Mouse (Mus musculus) liver, postnatal 0 days (tissue): ENCODE measurements around the gene Ctbp2. TPM values are rescaled to one million over a fixed set of nuclear protein-coding genes. Genes with fewer than 3 reads are reported as not detected.

ENCODE experiments used
- ATAC-seq: fragments of 200-750 bp; cut with Nextera tagmentation; 2 replicates; pipeline ENCODE4 v1.8.0; 2017; ENCODE audit warnings: mild to moderate bottlenecking, moderate library complexity
- DNase-seq: peaks from one replicate; pipeline ENCODE4 v3.0.0-alpha.2; 2016
- H3K27ac ChIP-seq: fragments of 300-500 bp; sonication (generic); 2 replicates; pipeline ENCODE4 v1.5.1; 2014; ENCODE audit warnings: antibody characterized with exemption, moderate library complexity, mild to moderate bottlenecking, low read depth
- H3K27me3 ChIP-seq: fragments of 300-500 bp; sonication (generic); 2 replicates; pipeline ENCODE4 v1.6.1; 2014; ENCODE audit warnings: low read length, control low read depth, mixed read lengths; ENCODE audit not compliant: insufficient read depth
- H3K36me3 ChIP-seq: fragments of 300-500 bp; sonication (generic); replicated peaks from 2 replicates; pipeline ENCODE4 v1.6.1; 2014; ENCODE audit warnings: mild to moderate bottlenecking, control low read depth, low read length, moderate library complexity, mixed read lengths; ENCODE audit not compliant: insufficient read depth
- H3K4me1 ChIP-seq: fragments of 300-500 bp; sonication (generic); 2 replicates; pipeline ENCODE4 v1.6.1; 2014; ENCODE audit warnings: antibody characterized with exemption, mild to moderate bottlenecking, control low read depth; ENCODE audit not compliant: insufficient read depth
- H3K4me2 ChIP-seq: fragments of 300-500 bp; sonication (generic); 2 replicates; pipeline ENCODE4 v1.6.1; 2014; ENCODE audit warnings: low read depth, mild to moderate bottlenecking, low read length, moderate library complexity, mixed read lengths
- H3K4me3 ChIP-seq: fragments of 300-500 bp; sonication (generic); 2 replicates; pipeline ENCODE4 v1.5.1; 2014; ENCODE audit warnings: low read depth, low read length
- H3K9ac ChIP-seq: fragments of 300-500 bp; sonication (generic); replicated peaks from 2 replicates; pipeline ENCODE4 v1.6.1; 2014; ENCODE audit warnings: mild to moderate bottlenecking, moderate library complexity
- H3K9me3 ChIP-seq: fragments of 300-500 bp; sonication (generic); 2 replicates; pipeline ENCODE4 v1.6.1; 2016; ENCODE audit warnings: mild to moderate bottlenecking, control low read depth, low read length, mixed read lengths
- CTCF ChIP-seq: sonication (generic); IDR thresholded peaks from 2 replicates; pipeline ENCODE4 v1.5.1; 2016; ENCODE audit warnings: antibody characterized with exemption, low read depth
- EP300 ChIP-seq: IDR thresholded peaks from 2 replicates; pipeline ENCODE4 v1.6.1; 2016; ENCODE audit warnings: antibody characterized with exemption, low read depth, mild to moderate bottlenecking
- WGBS: fragments of 180-500 bp; shearing (Covaris S2); extraction: QIAGEN DNeasy Blood & Tissue Kit; methylation state at CpG from one replicate; pipeline ENCODE4 v1.1.7; 2014; ENCODE audit not compliant: insufficient replicate concordance; 5-methylcytosine and 5-hydroxymethylcytosine counted together
- polyA plus RNA-seq: library from polyadenylated mRNA; unstranded; fragments of >200 nt; fragmentation: Nextera tagmentation; extraction: Ambion mirVana; gene quantifications from 2 replicates; pipeline ENCODE4 v1.2.1, GENCODE M21; 2015

Gene Ctbp2
- polyA plus RNA-seq, 1 experiment from 2014 or later, result 6.1 TPM

DNA sequence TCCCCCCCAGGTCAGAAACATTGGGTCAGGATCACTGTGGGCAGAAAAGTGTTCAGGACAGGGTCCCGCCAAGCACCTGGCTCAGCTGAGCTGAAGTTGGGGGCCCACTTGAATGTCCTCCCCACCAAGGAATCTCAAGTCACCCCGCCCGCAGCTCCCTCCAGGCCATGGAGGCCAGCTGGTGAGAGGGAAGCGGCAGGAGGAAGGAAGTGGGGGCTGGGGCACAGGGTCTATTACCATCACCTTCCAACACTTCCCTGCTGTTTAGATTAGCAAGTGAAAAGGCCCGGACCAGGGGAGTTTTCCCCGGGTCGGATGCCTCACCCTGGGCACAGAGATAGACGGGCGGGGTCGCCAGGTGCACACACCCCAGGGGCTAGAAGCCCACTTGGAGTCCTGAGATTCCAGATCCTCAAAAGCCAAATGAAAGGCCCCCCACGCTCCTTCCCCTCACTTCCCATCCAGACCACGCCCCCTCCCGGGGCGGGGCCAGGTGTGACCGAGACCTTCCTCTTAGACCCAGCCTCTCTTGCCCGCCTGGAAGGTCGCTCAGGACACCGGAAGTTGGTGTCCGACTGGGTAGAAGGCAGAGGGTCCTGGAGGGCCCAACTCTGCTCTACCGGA, 9.2 kb downstream of the Ctbp2 start:
- Histone ChIP-seq H3K9ac (peak overlapping the region; percentile 12; the same call in 1 of the 2 replicates), H3K4me2 (peak overlapping the region; percentile 68), H3K27me3 (peaks cover 7% of the 10 kb centered on the region; the same call in 1 of the 2 replicates), H3K9me3 (no peaks in the 10 kb centered on the region), H3K4me3 (peak overlapping the region; percentile 43), H3K4me1 (peaks cover 19% of the 10 kb centered on the region), H3K36me3 (no peaks in the 10 kb centered on the region), H3K27ac (no peak overlapping the region)
- peak; percentile 70 for DNase-seq
- TF ChIP-seq EP300 (no peak), CTCF (no peak)
- ATAC-seq, result peak; percentile 56
- WGBS, result 10% methylated on average over 20 of the region's 20 CpGs

- Histone ChIP-seq H3K27ac (no peak overlapping the region), H3K9me3 (no peaks in the 10 kb centered on the region), H3K9ac (no peak overlapping the region), H3K27me3 (0 out of 2 replicates have a peak, but pooled peaks cover 7% of the 10 kb centered on the region), H3K4me3 (no peak overlapping the region), H3K36me3 (no peaks in the 10 kb centered on the region), H3K4me1 (peaks cover 25% of the 10 kb centered on the region), H3K4me2 (no peak overlapping the region)
- WGBS, result 83% methylated on average over 8 of the region's 8 CpGs
- ATAC-seq (no peak), DNase-seq (no peak)
- TF ChIP-seq CTCF (no peak), EP300 (no peak)
Measured at GRCm38 (mm10) chr7:133113185-133113895, 10.8 kb downstream of the Ctbp2 start.

- 50% methylated on average over 6 of the region's 6 CpGs for WGBS
- Histone ChIP-seq H3K27me3 (0 out of 2 replicates have a peak, but pooled peaks cover 7% of the 10 kb centered on the region), H3K36me3 (no peaks in the 10 kb centered on the region), H3K9me3 (no peaks in the 10 kb centered on the region), H3K9ac (no peak overlapping the region), H3K4me3 (no peak overlapping the region), H3K27ac (no peak overlapping the region), H3K4me2 (no peak overlapping the region), H3K4me1 (peaks cover 25% of the 10 kb centered on the region)
- ATAC-seq (peak; percentile 42; the same call in 1 of the 2 replicates), DNase-seq (peak; percentile 60)
- TF ChIP-seq EP300 (no peak), CTCF (no peak)
Measured at GRCm38 (mm10) chr7:133112351-133112831, 11.8 kb downstream of the Ctbp2 start.

DNA sequence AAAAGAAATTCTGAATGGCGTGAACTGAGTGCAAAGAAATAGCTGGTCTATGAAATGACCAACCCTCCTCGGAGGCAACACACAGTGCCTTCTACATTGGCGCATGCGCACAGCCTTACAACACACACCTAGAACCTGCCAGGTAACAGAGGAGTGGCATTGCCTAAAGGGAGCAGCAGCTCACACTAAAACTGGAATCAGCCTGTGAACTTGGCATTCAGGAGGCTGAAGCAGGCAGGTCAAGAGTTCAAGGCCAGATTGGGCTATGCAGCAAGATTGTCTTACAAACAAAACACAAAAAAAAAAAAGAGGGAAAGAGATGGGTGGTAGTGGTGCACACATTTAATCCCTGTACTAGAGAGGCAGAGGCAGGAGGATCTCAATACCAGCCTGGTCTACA, 14.7 kb downstream of the Ctbp2 start:
- Histone ChIP-seq H3K27me3 (0 out of 2 replicates have a peak, but pooled peaks cover 1% of the 10 kb centered on the region), H3K4me3 (no peak overlapping the region), H3K27ac (no peak overlapping the region), H3K9ac (no peak overlapping the region), H3K4me2 (no peak overlapping the region), H3K36me3 (no peaks in the 10 kb centered on the region), H3K9me3 (no peaks in the 10 kb centered on the region), H3K4me1 (peaks cover 16% of the 10 kb centered on the region)
- 90% methylated on average over 4 of the region's 4 CpGs for WGBS
- ATAC-seq (no peak), DNase-seq (no peak)
- TF ChIP-seq EP300 (no peak), CTCF (no peak)

GRCm38 (mm10) chr7:133108695-133109094, 15.5 kb downstream of the Ctbp2 start:
- 74% methylated on average over 2 of the region's 2 CpGs for WGBS
- ATAC-seq, result no peak
- Histone ChIP-seq H3K36me3 (no peaks in the 10 kb centered on the region), H3K4me2 (no peak overlapping the region), H3K27ac (no peak overlapping the region), H3K27me3 (no peaks in the 10 kb centered on the region), H3K9me3 (no peaks in the 10 kb centered on the region), H3K4me3 (no peak overlapping the region), H3K4me1 (peaks cover 16% of the 10 kb centered on the region), H3K9ac (no peak overlapping the region)
- TF ChIP-seq EP300 (no peak), CTCF (no peak)
- no peak for DNase-seq

- TF ChIP-seq CTCF, result no peak
- no peak for TF ChIP-seq EP300
- H3K9ac ChIP-seq, result no peak overlapping the region
- no peaks in the 10 kb centered on the region for H3K9me3 ChIP-seq
- no peaks in the 10 kb centered on the region for H3K36me3 ChIP-seq
- 85% methylated on average over 3 of the region's 3 CpGs for WGBS
- no peak for DNase-seq
- H3K27me3 ChIP-seq, result no peaks in the 10 kb centered on the region
- no peaks in the 10 kb centered on the region for H3K4me1 ChIP-seq
- H3K4me3 ChIP-seq, result no peak overlapping the region
- H3K27ac ChIP-seq, result no peak overlapping the region
- no peak overlapping the region for H3K4me2 ChIP-seq
- ATAC-seq, result no peak
Measured at GRCm38 (mm10) chr7:133102578-133102977, 21.6 kb downstream of the Ctbp2 start.
